Mouse (Mus musculus): Measurements from ENCODE around the gene Drc3. TPM values are rescaled to one million over a fixed set of nuclear protein-coding genes. Genes with fewer than 3 reads are reported as not detected.

The Drc3 gene
- polyA plus RNA-seq, 1 experiment from 2014 or later: 7.1 TPM

DNA sequence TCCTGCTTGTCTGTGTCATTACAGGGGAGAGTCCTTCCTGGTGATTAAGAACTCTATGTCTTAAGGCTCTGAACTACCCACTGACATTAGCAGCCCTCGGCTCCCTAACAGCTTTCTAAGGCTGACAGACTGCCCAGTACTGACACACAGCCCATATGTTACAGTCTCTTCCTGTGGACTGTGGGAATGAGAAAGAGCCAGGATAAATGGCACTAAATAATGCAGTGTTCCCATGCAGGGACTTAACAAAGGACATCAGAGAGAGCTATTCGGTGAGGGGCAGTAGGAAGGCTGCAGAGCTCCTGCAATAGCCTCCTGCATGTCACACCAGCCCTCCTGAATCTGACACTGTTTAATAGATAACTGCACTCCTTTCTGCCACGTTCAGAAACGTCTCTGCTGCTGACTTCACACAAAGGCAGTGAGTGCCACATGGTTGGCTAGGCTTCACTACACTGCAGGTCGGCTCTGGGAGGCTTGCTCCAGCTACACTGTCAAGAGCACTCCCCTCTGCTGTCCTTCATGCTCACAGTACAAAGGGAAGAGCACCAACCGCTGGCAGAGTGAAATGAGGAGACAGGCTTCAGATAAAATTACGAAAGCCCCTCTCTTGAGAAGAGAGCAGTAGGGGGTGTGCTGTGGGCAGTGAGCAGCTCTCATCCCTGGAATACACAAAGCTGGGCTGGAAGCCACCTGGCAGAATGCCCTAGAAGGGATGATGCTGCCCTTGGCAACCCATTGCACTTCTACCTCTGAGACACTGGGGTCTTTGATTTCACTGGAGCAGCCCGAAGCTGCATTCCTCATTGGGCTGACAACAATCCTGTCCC, 41.9 kb upstream of the Drc3 start:
- Histone ChIP-seq H3K27me3 (ENCODE audit: control insufficient read depth, insufficient read depth, low read depth, low read length) (no peaks in the 10 kb centered on the region), H3K27ac (ENCODE audit: low read length) (peak overlapping the region; percentile 96), H3K9me3 (replicated peaks; ENCODE audit: control insufficient read depth, low read length, poor library complexity, severe bottlenecking) (no peaks in the 10 kb centered on the region), H3K9ac (ENCODE audit: low read depth, low read length) (peak overlapping the region; percentile 57), H3K36me3 (ENCODE audit: control insufficient read depth, insufficient read depth, low read length) (no peaks in the 10 kb centered on the region), H3K4me2 (ENCODE audit: low read length) (peak overlapping the region; percentile 31), H3K4me3 (ENCODE audit: low read depth, low read length) (no peak overlapping the region), H3K4me1 (ENCODE audit: control insufficient read depth, insufficient read depth, low read length) (peaks cover 25% of the 10 kb centered on the region)
- peak; percentile 95 for ATAC-seq
- WGBS: under 1% methylated on average over 8 of the region's 8 CpGs

DNA sequence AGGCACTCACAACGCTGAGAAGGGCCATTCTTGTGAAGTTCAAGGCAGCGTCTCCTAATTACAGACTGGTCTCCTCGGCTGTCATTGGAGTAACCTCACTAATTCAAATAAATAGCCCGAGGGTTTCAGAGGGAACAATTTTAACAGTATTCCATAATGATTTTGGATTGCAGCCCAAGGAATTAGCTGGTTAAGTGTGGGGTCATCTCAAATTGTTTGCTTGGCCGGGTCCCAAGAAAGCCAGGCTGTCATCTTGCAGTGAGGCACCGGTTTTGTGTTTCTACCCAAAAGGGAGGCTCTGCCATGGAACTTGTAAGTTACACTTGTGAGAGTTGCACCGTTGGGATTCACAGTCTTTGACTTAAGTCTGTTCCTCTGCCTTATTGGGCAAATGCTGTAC, 36.9 kb upstream of the Drc3 start:
- no peaks in the 10 kb centered on the region for H3K36me3 ChIP-seq (ENCODE audit: control insufficient read depth, insufficient read depth, low read length)
- no peak overlapping the region for H3K27ac ChIP-seq (ENCODE audit: low read length)
- WGBS: 54% methylated on average over 7 of the region's 7 CpGs
- H3K9ac ChIP-seq (ENCODE audit: low read depth, low read length): no peak overlapping the region
- peaks cover 37% of the 10 kb centered on the region for H3K4me1 ChIP-seq (ENCODE audit: control insufficient read depth, insufficient read depth, low read length)
- no peaks in the 10 kb centered on the region for H3K27me3 ChIP-seq (ENCODE audit: control insufficient read depth, insufficient read depth, low read depth, low read length)
- H3K4me2 ChIP-seq (ENCODE audit: low read length): no peak overlapping the region
- no peaks in the 10 kb centered on the region for H3K9me3 ChIP-seq (replicated peaks; ENCODE audit: control insufficient read depth, low read length, poor library complexity, severe bottlenecking)
- H3K4me3 ChIP-seq (ENCODE audit: low read depth, low read length): no peak overlapping the region
- ATAC-seq: no peak

DNA sequence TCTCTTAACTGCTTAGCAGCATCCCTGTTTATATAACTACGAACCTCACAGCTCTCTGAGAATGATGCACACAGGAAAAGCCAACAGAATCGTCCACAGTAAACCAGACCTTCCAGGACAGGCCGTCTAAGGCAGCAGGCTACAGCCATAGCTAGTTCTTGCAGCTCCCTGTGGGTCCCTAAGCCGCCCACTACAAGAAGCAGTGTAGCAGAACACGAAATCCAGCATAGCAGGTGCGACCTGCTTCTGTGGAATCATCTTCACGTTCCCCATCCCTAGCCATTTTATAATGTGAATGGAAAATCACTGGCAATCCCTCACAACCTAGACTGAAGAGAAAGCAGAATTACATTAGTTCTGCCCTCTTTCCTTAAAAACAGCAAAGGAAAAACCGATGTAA, 36.2 kb upstream of the Drc3 start:
- Histone ChIP-seq H3K4me2 (ENCODE audit: low read length) (no peak overlapping the region), H3K9me3 (replicated peaks; ENCODE audit: control insufficient read depth, low read length, poor library complexity, severe bottlenecking) (no peaks in the 10 kb centered on the region), H3K4me1 (ENCODE audit: control insufficient read depth, insufficient read depth, low read length) (peaks cover 31% of the 10 kb centered on the region), H3K27me3 (ENCODE audit: control insufficient read depth, insufficient read depth, low read depth, low read length) (no peaks in the 10 kb centered on the region), H3K36me3 (ENCODE audit: control insufficient read depth, insufficient read depth, low read length) (no peaks in the 10 kb centered on the region), H3K27ac (ENCODE audit: low read length) (no peak overlapping the region), H3K9ac (ENCODE audit: low read depth, low read length) (no peak overlapping the region), H3K4me3 (ENCODE audit: low read depth, low read length) (no peak overlapping the region)
- WGBS: 75% methylated on average over 8 of the region's 8 CpGs
- no peak for ATAC-seq

DNA sequence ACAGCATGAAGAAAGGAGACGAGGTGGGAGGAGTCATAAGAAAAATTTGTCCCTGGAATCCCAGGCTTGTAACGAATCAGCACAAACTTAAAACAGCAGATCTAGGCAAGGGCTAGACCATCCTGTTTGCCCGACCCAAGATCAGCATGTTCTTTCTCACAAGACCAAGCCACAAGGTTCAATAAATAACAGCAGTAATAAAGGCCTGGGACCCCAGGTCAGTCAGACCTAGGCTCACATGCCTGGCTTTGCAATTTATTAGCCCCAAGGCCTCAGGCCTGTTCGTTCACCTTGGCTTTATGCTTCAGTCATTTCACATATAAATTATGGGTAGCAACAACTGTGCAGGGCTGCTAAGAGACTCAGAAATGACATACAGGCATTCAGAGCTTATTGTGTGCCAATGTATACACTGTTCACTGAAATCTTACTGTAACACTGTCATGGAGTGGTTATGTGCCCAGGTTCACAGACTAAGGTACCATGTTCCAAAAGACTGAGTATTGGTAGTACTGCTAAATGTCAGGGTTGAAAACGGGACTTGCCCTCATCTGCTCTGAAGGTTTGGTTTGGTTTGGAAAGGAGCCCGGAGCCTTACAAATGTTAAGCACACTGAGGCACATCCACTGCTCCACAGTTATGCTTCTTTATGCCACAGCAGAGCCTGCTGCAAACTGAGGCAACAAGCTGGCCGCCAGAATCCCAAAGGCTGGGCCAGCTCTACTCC, 35.6 kb upstream of the Drc3 start:
- Histone ChIP-seq H3K9ac (ENCODE audit: low read depth, low read length) (no peak overlapping the region), H3K9me3 (replicated peaks; ENCODE audit: control insufficient read depth, low read length, poor library complexity, severe bottlenecking) (no peaks in the 10 kb centered on the region), H3K27ac (ENCODE audit: low read length) (no peak overlapping the region), H3K4me2 (ENCODE audit: low read length) (no peak overlapping the region), H3K4me3 (ENCODE audit: low read depth, low read length) (no peak overlapping the region), H3K4me1 (ENCODE audit: control insufficient read depth, insufficient read depth, low read length) (peaks cover 29% of the 10 kb centered on the region), H3K36me3 (ENCODE audit: control insufficient read depth, insufficient read depth, low read length) (no peaks in the 10 kb centered on the region), H3K27me3 (ENCODE audit: control insufficient read depth, insufficient read depth, low read depth, low read length) (no peaks in the 10 kb centered on the region)
- WGBS: 85% methylated on average over 7 of the region's 7 CpGs
- ATAC-seq: no peak

DNA sequence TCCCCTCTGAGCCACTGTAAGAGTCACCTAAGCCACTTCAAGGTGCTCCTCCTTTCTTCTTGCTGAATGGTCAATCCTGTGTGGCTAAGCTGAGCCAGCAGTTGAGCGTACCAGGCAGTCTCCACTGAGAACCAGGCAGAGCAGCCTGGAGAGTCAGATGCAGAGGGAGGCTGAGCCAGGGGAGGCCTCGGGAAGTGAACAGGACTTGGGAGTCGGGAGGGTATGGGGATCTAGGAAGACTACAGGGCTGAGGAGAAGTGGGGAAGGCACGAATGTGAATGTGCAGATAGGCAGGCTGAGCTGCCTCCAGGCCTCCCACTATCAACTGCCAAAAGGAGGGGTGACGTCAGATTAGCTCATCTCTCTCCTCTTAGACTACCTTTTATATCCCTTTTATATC, 34.4 kb upstream of the Drc3 start:
- peak; percentile 46; the same call in 1 of the 2 replicates for ATAC-seq
- 33% methylated on average over 5 of the region's 5 CpGs for WGBS
- Histone ChIP-seq H3K4me2 (ENCODE audit: low read length) (no peak overlapping the region), H3K4me1 (ENCODE audit: control insufficient read depth, insufficient read depth, low read length) (peaks cover 27% of the 10 kb centered on the region), H3K27me3 (ENCODE audit: control insufficient read depth, insufficient read depth, low read depth, low read length) (no peaks in the 10 kb centered on the region), H3K4me3 (ENCODE audit: low read depth, low read length) (no peak overlapping the region), H3K9me3 (replicated peaks; ENCODE audit: control insufficient read depth, low read length, poor library complexity, severe bottlenecking) (no peaks in the 10 kb centered on the region), H3K27ac (ENCODE audit: low read length) (peak overlapping the region; percentile 30; the same call in 1 of the 2 replicates), H3K36me3 (ENCODE audit: control insufficient read depth, insufficient read depth, low read length) (no peaks in the 10 kb centered on the region), H3K9ac (ENCODE audit: low read depth, low read length) (0 out of 2 replicates have a peak overlapping the region, but pooled peaks have one; percentile 2)

DNA sequence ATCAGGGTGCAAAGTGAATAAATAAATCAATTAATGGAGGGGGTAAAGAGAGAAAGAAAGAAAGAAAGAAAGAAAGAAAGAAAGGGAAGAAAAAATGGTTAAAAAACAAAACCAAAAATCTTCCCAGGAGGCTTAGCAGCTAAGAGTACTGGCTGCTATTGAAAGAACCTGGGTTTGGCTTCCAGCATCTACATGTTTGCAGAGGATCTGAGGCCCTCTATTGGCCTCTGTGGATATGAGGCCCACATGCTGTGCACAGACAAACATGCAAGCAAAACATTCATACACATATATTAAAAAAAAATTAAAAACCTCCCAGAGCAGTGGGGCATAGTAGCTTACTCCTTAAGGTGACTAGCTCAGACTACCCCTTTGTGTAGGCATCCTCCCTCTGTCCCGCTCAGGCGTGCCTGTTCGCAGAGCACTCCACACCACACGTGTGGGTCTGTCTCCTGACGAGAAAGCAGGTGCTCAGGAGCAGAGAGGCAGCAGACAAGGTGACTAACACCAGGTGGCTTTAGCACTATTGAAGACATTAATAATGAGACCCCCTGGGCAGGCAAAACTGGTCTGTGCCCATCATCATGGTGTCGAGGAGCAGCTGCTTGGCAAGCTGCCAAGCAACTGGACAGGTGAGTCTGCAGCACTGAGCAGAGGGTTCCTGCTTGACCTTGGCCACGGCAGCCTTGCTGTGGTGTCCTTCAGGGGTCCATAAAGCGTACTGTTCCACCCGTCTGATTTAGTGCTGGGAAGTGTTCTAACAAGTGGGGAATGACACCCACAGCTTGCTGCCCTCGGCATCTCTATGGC, 33.7 kb upstream of the Drc3 start:
- H3K9me3 ChIP-seq (replicated peaks; ENCODE audit: control insufficient read depth, low read length, poor library complexity, severe bottlenecking): no peaks in the 10 kb centered on the region
- H3K27me3 ChIP-seq (ENCODE audit: control insufficient read depth, insufficient read depth, low read depth, low read length): no peaks in the 10 kb centered on the region
- H3K27ac ChIP-seq (ENCODE audit: low read length): peak overlapping the region; percentile 38
- H3K4me1 ChIP-seq (ENCODE audit: control insufficient read depth, insufficient read depth, low read length): peaks cover 27% of the 10 kb centered on the region
- no peak overlapping the region for H3K4me3 ChIP-seq (ENCODE audit: low read depth, low read length)
- WGBS: 72% methylated on average over 10 of the region's 10 CpGs
- H3K9ac ChIP-seq (ENCODE audit: low read depth, low read length): no peak overlapping the region
- H3K4me2 ChIP-seq (ENCODE audit: low read length): no peak overlapping the region
- no peak; the same call in 1 of the 2 replicates for ATAC-seq
- H3K36me3 ChIP-seq (ENCODE audit: control insufficient read depth, insufficient read depth, low read length): no peaks in the 10 kb centered on the region

DNA sequence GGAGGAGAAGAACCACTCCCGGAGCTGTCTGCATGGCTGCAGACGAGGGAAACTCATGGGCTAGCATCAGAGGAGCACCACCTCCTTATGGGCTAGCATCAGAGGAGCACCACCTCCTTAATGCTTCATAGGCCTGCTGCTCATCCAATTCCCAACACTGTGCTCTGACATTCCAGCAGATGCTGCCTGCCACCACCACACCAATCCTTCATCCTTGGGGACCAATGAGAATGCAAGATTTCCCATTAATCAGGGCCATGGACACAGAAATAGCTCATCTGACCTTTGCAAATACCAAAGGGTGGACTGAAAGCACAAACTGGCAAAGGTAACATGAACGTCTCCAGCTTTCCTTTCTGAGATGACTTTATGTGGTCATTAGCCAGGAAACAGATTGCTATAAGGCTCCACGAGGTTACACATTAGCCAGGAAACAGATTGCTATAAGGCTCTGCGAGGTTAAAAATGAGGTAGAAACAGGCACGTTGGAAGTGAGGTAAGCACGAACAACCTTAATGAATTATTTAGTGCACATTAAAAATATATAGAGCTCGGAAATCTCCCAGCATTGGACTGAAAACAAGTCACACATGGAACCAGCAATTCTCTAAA, 32.6 kb upstream of the Drc3 start:
- no peaks in the 10 kb centered on the region for H3K27me3 ChIP-seq (ENCODE audit: control insufficient read depth, insufficient read depth, low read depth, low read length)
- no peak overlapping the region for H3K9ac ChIP-seq (ENCODE audit: low read depth, low read length)
- H3K4me2 ChIP-seq (ENCODE audit: low read length): no peak overlapping the region
- peaks cover 27% of the 10 kb centered on the region for H3K4me1 ChIP-seq (ENCODE audit: control insufficient read depth, insufficient read depth, low read length)
- no peaks in the 10 kb centered on the region for H3K36me3 ChIP-seq (ENCODE audit: control insufficient read depth, insufficient read depth, low read length)
- WGBS: 63% methylated on average over 8 of the region's 8 CpGs
- H3K4me3 ChIP-seq (ENCODE audit: low read depth, low read length): no peak overlapping the region
- H3K9me3 ChIP-seq (replicated peaks; ENCODE audit: control insufficient read depth, low read length, poor library complexity, severe bottlenecking): no peaks in the 10 kb centered on the region
- peak overlapping the region; percentile 30 for H3K27ac ChIP-seq (ENCODE audit: low read length)
- ATAC-seq: no peak

DNA sequence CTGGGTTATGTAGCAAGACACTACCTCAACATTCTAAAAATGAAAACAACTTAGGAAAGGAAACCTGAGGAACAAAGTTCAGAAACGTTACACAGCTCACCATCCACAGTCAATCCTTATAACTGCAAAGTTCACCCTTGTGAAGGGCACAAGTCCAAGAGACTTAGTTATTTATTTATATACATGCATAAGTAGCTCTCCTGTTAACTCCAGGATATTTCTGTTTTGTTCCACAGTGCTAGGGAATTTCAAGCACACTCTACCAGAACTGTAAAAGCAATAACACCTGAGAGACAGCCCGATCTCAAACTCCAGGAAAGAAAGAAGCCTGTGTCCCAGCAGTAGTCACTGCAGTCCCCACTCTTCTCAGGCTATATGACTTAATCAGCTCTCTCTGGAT, 31.7 kb upstream of the Drc3 start:
- Histone ChIP-seq H3K9me3 (replicated peaks; ENCODE audit: control insufficient read depth, low read length, poor library complexity, severe bottlenecking) (no peaks in the 10 kb centered on the region), H3K27ac (ENCODE audit: low read length) (no peak overlapping the region), H3K4me1 (ENCODE audit: control insufficient read depth, insufficient read depth, low read length) (peaks cover 27% of the 10 kb centered on the region), H3K4me2 (ENCODE audit: low read length) (no peak overlapping the region), H3K36me3 (ENCODE audit: control insufficient read depth, insufficient read depth, low read length) (no peaks in the 10 kb centered on the region), H3K4me3 (ENCODE audit: low read depth, low read length) (no peak overlapping the region), H3K9ac (ENCODE audit: low read depth, low read length) (no peak overlapping the region), H3K27me3 (ENCODE audit: control insufficient read depth, insufficient read depth, low read depth, low read length) (no peaks in the 10 kb centered on the region)
- ATAC-seq: no peak
- WGBS: 75% methylated on average over 2 of the region's 2 CpGs

Data from midbrain, embryonic 16.5 days (tissue).